Mouse (Mus musculus) ES-E14 (cell line): ENCODE data around the gene Gm14137. TPM values are rescaled to one million over a fixed set of nuclear protein-coding genes. Genes with fewer than 3 reads are reported as not detected.

Source experiments
- DNase-seq: peaks from one replicate; pipeline ENCODE4 v3.0.0-alpha.2; 2013; ENCODE audit warnings: low read depth, low spot score
- H3K27ac ChIP-seq: 2 replicates; pipeline ENCODE4 v1.5.1; 2012; ENCODE audit warnings: low read depth, mild to moderate bottlenecking, low read length, moderate library complexity, mixed read lengths; ENCODE audit not compliant: poor library complexity, insufficient read depth, severe bottlenecking
- H3K36me3 ChIP-seq: 2 replicates; pipeline ENCODE4 v1.6.1; 2012; ENCODE audit warnings: mild to moderate bottlenecking, low read length, moderate library complexity, mixed read lengths; ENCODE audit not compliant: control insufficient read depth, poor library complexity, insufficient read depth, severe bottlenecking
- H3K4me1 ChIP-seq, 2 experiments: fragments of 150-350 bp in 1 of 2; sonication (generic) in 1 of 2; 2 replicates each; pipeline ENCODE4 v1.6.1; 2012; ENCODE audit warnings: low read length in 2 of 2, mild to moderate bottlenecking in 1 of 2, mixed read lengths in 1 of 2; ENCODE audit not compliant: control insufficient read depth in 2 of 2, insufficient read depth in 2 of 2, poor library complexity in 1 of 2
- H3K4me3 ChIP-seq, 2 experiments: fragments of 150-350 bp in 1 of 2; sonication (generic) in 1 of 2; 2 replicates each; pipeline ENCODE4 v1.5.1; 2012; ENCODE audit warnings: low read length in 2 of 2, low read depth in 1 of 2, mild to moderate bottlenecking in 1 of 2, mixed read lengths in 1 of 2; ENCODE audit not compliant: insufficient read depth in 1 of 2, poor library complexity in 1 of 2, severe bottlenecking in 1 of 2
- H3K9ac ChIP-seq: 2 replicates; pipeline ENCODE4 v1.6.1; 2012; ENCODE audit warnings: low read depth, mild to moderate bottlenecking, low read length, mixed read lengths; ENCODE audit not compliant: poor library complexity, insufficient read depth, severe bottlenecking
- H3K9me3 ChIP-seq: fragments of 150-350 bp; sonication (generic); 2 replicates; pipeline ENCODE4 v1.6.1; 2012; ENCODE audit warnings: low read depth, mild to moderate bottlenecking, low read length; ENCODE audit not compliant: control insufficient read depth, insufficient read depth
- CHD2 ChIP-seq: IDR thresholded peaks from 2 replicates; pipeline ENCODE4 v1.6.1; 2014; ENCODE audit warnings: mild to moderate bottlenecking, low read depth, low read length, inconsistent platforms
- HCFC1 ChIP-seq: IDR thresholded peaks from 2 replicates; pipeline ENCODE4 v1.6.1; 2012; ENCODE audit warnings: low read length, inconsistent platforms, borderline replicate concordance; ENCODE audit not compliant: insufficient read depth
- MAFK ChIP-seq: IDR thresholded peaks from 2 replicates; pipeline ENCODE4 v1.6.1; 2014; ENCODE audit warnings: mild to moderate bottlenecking, low read depth, low read length, inconsistent platforms; ENCODE audit not compliant: insufficient read depth
- ZC3H11A ChIP-seq: IDR thresholded peaks from 2 replicates; pipeline ENCODE4 v1.6.1; 2012; ENCODE audit warnings: low read depth, mild to moderate bottlenecking, inconsistent platforms, low read length, borderline replicate concordance
- ZNF384 ChIP-seq: IDR thresholded peaks from 2 replicates; pipeline ENCODE4 v1.6.1; 2012; ENCODE audit warnings: low read depth, low read length, inconsistent platforms
- in situ Hi-C, 2 experiments: fragments of 600-800 bp; cut with MboI; formaldehyde crosslinking; loops; one replicate each; pipeline ENCODE4 v1.15.1; 2025; ENCODE audit warnings: low sequenced_read_pairs in 2 of 2, inconsistent platforms in 1 of 2; ENCODE audit not compliant: unreplicated experiment in 2 of 2
- total RNA-seq: library from RNA; depleted of rRNA; stranded (reverse); fragments of 300-350 nt; gene quantifications from 2 replicates; pipeline ENCODE4 v1.2.3, GENCODE M21; 2012

Gene Gm14137
- total RNA-seq, 1 experiment, result 0.45 TPM

- Histone ChIP-seq H3K4me1 (peaks cover 0 to 9% of the 10 kb centered on the region in 2 experiments; a peak in 2 of 4 replicates), H3K9me3 (no peaks in the 10 kb centered on the region), H3K36me3 (no peaks in the 10 kb centered on the region), H3K4me3 (no peak overlapping the region), H3K9ac (no peak overlapping the region), H3K27ac (no peak overlapping the region)
- no peak for DNase-seq
- in situ Hi-C loops, result no loop called here
- TF ChIP-seq CHD2 (no peak), HCFC1 (no peak), MAFK (no peak), ZNF384 (no peak), ZC3H11A (no peak)
Observed at GRCm38 (mm10) chr2:119197493-119197892, 23.2 kb downstream of the Gm14137 start.

- TF ChIP-seq MAFK (no peak), HCFC1 (no peak), ZC3H11A (no peak), ZNF384 (no peak), CHD2 (no peak)
- no peak overlapping the region for H3K4me3 ChIP-seq
- in situ Hi-C loops, result no loop called here
- no peak overlapping the region for H3K9ac ChIP-seq
- H3K9me3 ChIP-seq, result no peaks in the 10 kb centered on the region
- H3K27ac ChIP-seq, result no peak overlapping the region
- peaks cover 0 to 9% of the 10 kb centered on the region in 2 experiments; a peak in 2 of 4 replicates for H3K4me1 ChIP-seq
- H3K36me3 ChIP-seq, result no peaks in the 10 kb centered on the region
- DNase-seq, result no peak
Observed at GRCm38 (mm10) chr2:119198049-119198448, 23.7 kb downstream of the Gm14137 start.

GRCm38 (mm10) chr2:119198934-119199333, 24.6 kb downstream of the Gm14137 start:
- in situ Hi-C loops, result no loop called here
- Histone ChIP-seq H3K4me3 (no peak overlapping the region), H3K4me1 (peaks cover 0 to 7% of the 10 kb centered on the region in 2 experiments; a peak in 1 of 4 replicates), H3K9ac (no peak overlapping the region), H3K9me3 (no peaks in the 10 kb centered on the region), H3K27ac (no peak overlapping the region), H3K36me3 (no peaks in the 10 kb centered on the region)
- no peak for DNase-seq
- no peak for TF ChIP-seq CHD2
- no peak for TF ChIP-seq MAFK
- no peak for TF ChIP-seq ZNF384
- no peak for TF ChIP-seq ZC3H11A
- TF ChIP-seq HCFC1, result no peak

GRCm38 (mm10) chr2:119202914-119203453, 28.7 kb downstream of the Gm14137 start:
- H3K9ac ChIP-seq, result no peak overlapping the region
- no peaks in the 10 kb centered on the region for H3K36me3 ChIP-seq
- H3K4me3 ChIP-seq, result no peak overlapping the region
- TF ChIP-seq CHD2, result no peak
- no peak for TF ChIP-seq MAFK
- TF ChIP-seq ZNF384, result no peak
- TF ChIP-seq ZC3H11A, result no peak
- no peak for TF ChIP-seq HCFC1
- no peak overlapping the region for H3K27ac ChIP-seq
- in situ Hi-C loops, result no loop called here
- H3K9me3 ChIP-seq, result no peaks in the 10 kb centered on the region
- peaks cover 0 to 6% of the 10 kb centered on the region in 2 experiments; a peak in 1 of 4 replicates for H3K4me1 ChIP-seq
- no peak for DNase-seq
